In the genomic region with DNA sequence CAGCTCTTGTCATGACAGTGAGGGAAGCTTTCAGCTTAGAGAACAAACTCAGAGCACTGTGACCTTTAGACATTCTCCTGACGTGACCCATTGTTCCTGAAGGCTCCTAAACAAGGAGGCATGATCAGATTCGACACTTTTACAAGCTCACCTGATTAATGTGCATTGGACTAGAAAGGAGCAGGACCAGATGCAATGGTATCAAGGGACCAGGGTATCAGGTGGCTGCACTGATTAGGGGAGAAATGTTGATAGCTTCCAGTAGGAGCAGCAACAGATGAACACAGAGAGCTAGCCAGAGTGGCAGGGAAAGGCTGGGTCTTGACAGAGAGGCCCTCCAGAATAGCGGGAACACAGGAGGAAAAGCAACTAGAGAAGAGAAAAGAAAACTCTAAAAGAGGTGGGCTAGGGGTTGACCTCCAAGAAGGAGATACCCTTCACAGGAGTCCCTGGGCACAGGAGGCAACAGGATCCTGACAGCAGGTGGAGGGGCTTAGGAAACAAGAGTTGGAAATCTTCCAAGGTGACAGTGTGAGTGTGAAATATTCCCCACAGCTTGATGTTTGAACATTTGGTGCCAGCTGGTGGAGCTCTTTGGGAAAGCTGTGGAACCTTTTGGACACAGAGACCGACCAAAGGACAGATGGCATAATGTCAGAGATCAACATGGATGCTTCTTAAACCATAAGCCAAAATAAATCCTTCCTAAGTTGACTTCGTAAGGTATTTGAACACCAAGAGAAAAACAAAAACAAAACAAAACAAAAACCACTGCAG, we compare ENCODE assay signal across 12 mouse cellular contexts.
DNase-seq lines count a peak whose midpoint lies in the region; ATAC-seq lines count a peak whose summit lies in the region.
"Had no signal": no experiment of that assay in that cellular context is flagged by ENCODE, and none has a peak within 500 bp of the region (broad histone marks: within the 10 kb centered on the region; RNA-seq: fewer than 3 reads in every experiment).

No protein-coding gene starts in this region.

- H3K4me2 ChIP-seq in kidney, embryonic 14.5 days (replicated peaks; ENCODE audit: low read depth, low read length) = no peak overlapping the region
- H3K4me2 ChIP-seq in neural tube, embryonic 12.5 days (replicated peaks) = no peak overlapping the region
- H3K4me2 ChIP-seq in neural tube, embryonic 15.5 days = no peak overlapping the region
- H3K4me2 ChIP-seq in neural tube, embryonic 14.5 days (ENCODE audit: low read depth, low read length) = no peak overlapping the region
- H3K4me2 ChIP-seq: heart, embryonic 11.5 days; liver, embryonic 12.5 days had no signal

- no peaks in the 10 kb centered on the region for H3K4me1 ChIP-seq in kidney, embryonic 14.5 days (ENCODE audit: control insufficient read depth, insufficient read depth, low read length)
- H3K4me1 ChIP-seq in neural tube, embryonic 12.5 days = peaks cover 10% of the 10 kb centered on the region; the same call in 1 of the 2 replicates
- no peaks in the 10 kb centered on the region for H3K4me1 ChIP-seq in neural tube, embryonic 15.5 days
- H3K4me1 ChIP-seq in neural tube, embryonic 14.5 days (ENCODE audit: control insufficient read depth, insufficient read depth, low read length) = no peaks in the 10 kb centered on the region
- H3K4me1 ChIP-seq: liver, embryonic 12.5 days had no signal

- ATAC-seq in kidney, embryonic 14.5 days (ENCODE audit: low FRiP score, low TSS enrichment) = peak; percentile 80
- 0 out of 2 replicates have a peak, but pooled peaks have one; percentile 59 for ATAC-seq in neural tube, embryonic 12.5 days (ENCODE audit: low FRiP score, low read depth)
- ATAC-seq in neural tube, embryonic 15.5 days (ENCODE audit: low FRiP score) = no peak
- ATAC-seq in neural tube, embryonic 14.5 days (ENCODE audit: low read depth) = peak; percentile 45; the same call in 1 of the 2 replicates
- ATAC-seq: liver, embryonic 12.5 days had no signal

- peak; percentile 49 for DNase-seq in cerebellum, postnatal 14 days
- no peak for DNase-seq in cerebellum, adult 8-10 months
- DNase-seq in kidney, adult 9 months = no peak
- no peak for DNase-seq in urinary bladder, postnatal 14 days (ENCODE audit: low spot score)
- DNase-seq: B cell, adult 2 months; kidney, postnatal 4 days had no signal

- no peaks in the 10 kb centered on the region; the same call in 1 of the 2 replicates for H3K36me3 ChIP-seq in kidney, embryonic 14.5 days (ENCODE audit: control insufficient read depth, insufficient read depth, low read length)
- H3K36me3 ChIP-seq in neural tube, embryonic 12.5 days = no peaks in the 10 kb centered on the region; the same call in 1 of the 2 replicates
- no peaks in the 10 kb centered on the region for H3K36me3 ChIP-seq in neural tube, embryonic 15.5 days
- no peaks in the 10 kb centered on the region for H3K36me3 ChIP-seq in neural tube, embryonic 14.5 days (ENCODE audit: control insufficient read depth, insufficient read depth, low read length)
- H3K36me3 ChIP-seq: liver, embryonic 12.5 days had no signal

- 41% methylated on average over 5 of the region's 5 CpGs for WGBS in kidney, embryonic 14.5 days
- 55% methylated on average over 5 of the region's 5 CpGs for WGBS in neural tube, embryonic 12.5 days
- WGBS in neural tube, embryonic 15.5 days = 43% methylated on average over 5 of the region's 5 CpGs
- WGBS in neural tube, embryonic 14.5 days = 47% methylated on average over 5 of the region's 5 CpGs

- no peak overlapping the region for H3K4me3 ChIP-seq in kidney, embryonic 14.5 days (ENCODE audit: low read length)
- no peak overlapping the region for H3K4me3 ChIP-seq in neural tube, embryonic 12.5 days
- H3K4me3 ChIP-seq in neural tube, embryonic 15.5 days (replicated peaks) = no peak overlapping the region
- no peak overlapping the region for H3K4me3 ChIP-seq in neural tube, embryonic 14.5 days (ENCODE audit: low read depth, low read length)
- H3K4me3 ChIP-seq: liver, embryonic 12.5 days had no signal

- H3K27ac ChIP-seq in kidney, embryonic 14.5 days (ENCODE audit: low read depth, low read length) = no peak overlapping the region
- no peak overlapping the region for H3K27ac ChIP-seq in neural tube, embryonic 12.5 days
- no peak overlapping the region for H3K27ac ChIP-seq in neural tube, embryonic 15.5 days (replicated peaks)
- H3K27ac ChIP-seq in neural tube, embryonic 14.5 days (ENCODE audit: low read depth, low read length) = no peak overlapping the region
- H3K27ac ChIP-seq: liver, embryonic 12.5 days had no signal

- no peaks in the 10 kb centered on the region for H3K27me3 ChIP-seq in kidney, embryonic 14.5 days (ENCODE audit: control insufficient read depth, insufficient read depth, low read length)
- no peaks in the 10 kb centered on the region for H3K27me3 ChIP-seq in neural tube, embryonic 12.5 days (replicated peaks)
- no peaks in the 10 kb centered on the region for H3K27me3 ChIP-seq in neural tube, embryonic 15.5 days (replicated peaks)
- no peaks in the 10 kb centered on the region for H3K27me3 ChIP-seq in neural tube, embryonic 14.5 days (ENCODE audit: control insufficient read depth, insufficient read depth, low read length)
- H3K27me3 ChIP-seq: liver, embryonic 12.5 days had no signal

- no peaks in the 10 kb centered on the region for H3K9me3 ChIP-seq in kidney, embryonic 14.5 days (ENCODE audit: control insufficient read depth, low read length)
- H3K9me3 ChIP-seq in neural tube, embryonic 12.5 days = no peaks in the 10 kb centered on the region
- no peaks in the 10 kb centered on the region for H3K9me3 ChIP-seq in neural tube, embryonic 15.5 days (replicated peaks)
- no peaks in the 10 kb centered on the region for H3K9me3 ChIP-seq in neural tube, embryonic 14.5 days (ENCODE audit: control insufficient read depth, low read length)
- H3K9me3 ChIP-seq: liver, embryonic 12.5 days had no signal

- H3K9ac ChIP-seq in kidney, embryonic 14.5 days (ENCODE audit: low read depth, low read length) = no peak overlapping the region
- H3K9ac ChIP-seq in neural tube, embryonic 12.5 days = no peak overlapping the region
- H3K9ac ChIP-seq in neural tube, embryonic 15.5 days (replicated peaks) = no peak overlapping the region
- H3K9ac ChIP-seq in neural tube, embryonic 14.5 days (replicated peaks; ENCODE audit: low read depth, low read length) = no peak overlapping the region
- H3K9ac ChIP-seq: liver, embryonic 12.5 days had no signal

Comparison
In these comparisons a context has a peak if more than half of its experiments do, and no peak if none do; other contexts are left out.
1. DNase-seq: peak in cerebellum, postnatal 14 days (2 of 2); none in cerebellum, adult 8-10 months (single experiment), kidney, adult 9 months (single experiment) and urinary bladder, postnatal 14 days (single experiment).